Comparison of ENCODE assay signal across 8 mouse cellular contexts in the genomic region with DNA sequence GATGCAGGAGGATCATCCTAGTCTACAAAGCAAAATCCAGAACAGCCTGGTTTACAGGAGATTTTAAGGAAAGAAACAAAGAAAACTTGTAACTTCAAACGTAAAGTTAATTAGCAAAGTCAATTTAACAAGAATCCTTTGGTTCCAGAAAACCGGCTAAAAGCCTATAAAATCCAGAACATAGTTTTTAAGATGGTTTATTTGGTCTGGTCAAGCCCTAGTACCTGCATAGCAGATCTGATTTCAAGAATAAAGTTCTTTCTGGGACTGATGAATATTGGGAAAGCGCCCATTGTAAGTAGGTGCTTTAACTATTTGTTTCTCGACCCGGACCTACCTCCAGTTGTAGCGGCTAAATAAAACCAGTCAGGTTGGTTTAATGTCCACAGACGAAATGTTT. TPM values are rescaled to one million over a fixed set of nuclear protein-coding genes. Genes with fewer than 3 reads are reported as not detected.
DNase-seq lines count a peak whose midpoint lies in the region; ATAC-seq and TF ChIP-seq lines count a peak whose summit lies in the region.

No protein-coding gene starts in this region.

- H3K27ac ChIP-seq in heart, embryonic 10.5 days = 0 out of 2 replicates have a peak overlapping the region, but pooled peaks have one; percentile 75
- no peak overlapping the region for H3K27ac ChIP-seq in forebrain, embryonic 14.5 days (ENCODE audit: low read depth, low read length)
- H3K27ac ChIP-seq in liver, embryonic 15.5 days (replicated peaks) = no peak overlapping the region

- H3K9ac ChIP-seq in forebrain, embryonic 14.5 days (ENCODE audit: low read length) = peak overlapping the region; percentile 76
- H3K9ac ChIP-seq in liver, embryonic 15.5 days = no peak overlapping the region

- peaks cover 11% of the 10 kb centered on the region for H3K36me3 ChIP-seq in heart, embryonic 10.5 days
- peaks cover 16% of the 10 kb centered on the region for H3K36me3 ChIP-seq in C2C12 (ENCODE audit: control insufficient read depth, insufficient read depth)
- H3K36me3 ChIP-seq in forebrain, embryonic 14.5 days (ENCODE audit: control insufficient read depth, insufficient read depth, low read length) = peaks cover 10% of the 10 kb centered on the region
- H3K36me3 ChIP-seq in liver, embryonic 15.5 days (replicated peaks) = no peaks in the 10 kb centered on the region

- H3K4me1 ChIP-seq in heart, embryonic 10.5 days = peaks cover 5% of the 10 kb centered on the region; the same call in 1 of the 2 replicates
- H3K4me1 ChIP-seq in forebrain, embryonic 14.5 days (ENCODE audit: control insufficient read depth, insufficient read depth, low read length) = peaks cover 8% of the 10 kb centered on the region
- peaks cover 14% of the 10 kb centered on the region for H3K4me1 ChIP-seq in liver, embryonic 15.5 days (replicated peaks)

- no peak for DNase-seq in heart, embryonic 10.5 days (ENCODE audit: low spot score)
- no peak for DNase-seq in heart, postnatal 25 days (ENCODE audit: low spot score)
- no peak for DNase-seq in forebrain, embryonic 14.5 days (ENCODE audit: low spot score)
- DNase-seq in gastrocnemius, adult 8-10 months (ENCODE audit: low spot score in 2 of 2) = no peak
- no peak for DNase-seq in right cerebral cortex, adult 2 months (ENCODE audit: low spot score in 2 of 2)
- DNase-seq in right cerebral cortex, adult 18-20 months = no peak

- H3K79me3 ChIP-seq in C2C12 (ENCODE audit: low read depth) = peaks cover 9% of the 10 kb centered on the region

- 15% methylated on average over 7 of the region's 7 CpGs for WGBS in heart, embryonic 10.5 days
- 7% methylated on average over 7 of the region's 7 CpGs for WGBS in forebrain, embryonic 14.5 days
- 19% methylated on average over 7 of the region's 7 CpGs for WGBS in liver, embryonic 15.5 days (ENCODE audit: insufficient replicate concordance)

- no peaks in the 10 kb centered on the region for H3K9me3 ChIP-seq in heart, embryonic 10.5 days
- H3K9me3 ChIP-seq in forebrain, embryonic 14.5 days (replicated peaks; ENCODE audit: control insufficient read depth, low read length) = no peaks in the 10 kb centered on the region
- H3K9me3 ChIP-seq in liver, embryonic 15.5 days (replicated peaks) = no peaks in the 10 kb centered on the region

- no peak overlapping the region for H3ac ChIP-seq in C2C12 (ENCODE audit: control insufficient read depth, insufficient read length, low read depth)

- intact Hi-C loops in heart, postnatal 25 days (cut with DNase I) = no loop called here

- ATAC-seq in forebrain, embryonic 14.5 days = no peak
- no peak for ATAC-seq in liver, embryonic 15.5 days (ENCODE audit: insufficient read depth)

- peak overlapping the region; percentile 79 for H3K4me3 ChIP-seq in heart, embryonic 10.5 days
- peak overlapping the region; percentile 69 for H3K4me3 ChIP-seq in C2C12 (ENCODE audit: insufficient read depth, poor library complexity, severe bottlenecking)
- peak overlapping the region; percentile 74 for H3K4me3 ChIP-seq in forebrain, embryonic 14.5 days (ENCODE audit: low read depth, low read length)
- peak overlapping the region; percentile 66 for H3K4me3 ChIP-seq in liver, embryonic 15.5 days (replicated peaks)

- peak overlapping the region; percentile 78 for H3K4me2 ChIP-seq in forebrain, embryonic 14.5 days (ENCODE audit: low read length)
- peak overlapping the region; percentile 83 for H3K4me2 ChIP-seq in liver, embryonic 15.5 days

- no peaks in the 10 kb centered on the region for H3K27me3 ChIP-seq in heart, embryonic 10.5 days (ENCODE audit: insufficient read depth, poor library complexity, severe bottlenecking)
- H3K27me3 ChIP-seq in C2C12 (ENCODE audit: control insufficient read depth, insufficient read depth, insufficient read length) = no peaks in the 10 kb centered on the region
- H3K27me3 ChIP-seq in forebrain, embryonic 14.5 days (replicated peaks; ENCODE audit: control insufficient read depth, insufficient read depth, low read length) = no peaks in the 10 kb centered on the region
- peaks cover 21% of the 10 kb centered on the region for H3K27me3 ChIP-seq in liver, embryonic 15.5 days

- H3K79me2 ChIP-seq in C2C12 (ENCODE audit: control insufficient read depth, insufficient read depth) = peaks cover 22% of the 10 kb centered on the region

- TF ChIP-seq CTCF in C2C12 (IDR thresholded peaks at IDR 0.05; ENCODE audit: control insufficient read depth, insufficient read depth, insufficient read length) = no peak

TF ChIP-seq in C2C12, 6 proteins besides CTCF, POLR2A, EP300 and RAD21:
- TF ChIP-seq MAX (IDR thresholded peaks at IDR 0.05) (no peak), MYOG (IDR thresholded peaks at IDR 0.05; ENCODE audit: control insufficient read depth, extremely low read depth, insufficient read length) (no peak), MYOD1 (IDR thresholded peaks at IDR 0.05; ENCODE audit: control insufficient read depth, insufficient read length, low read depth) (no peak), USF1 (IDR thresholded peaks at IDR 0.05; ENCODE audit: low read depth) (no peak), FOSL1 (IDR thresholded peaks at IDR 0.05; ENCODE audit: insufficient read depth, low read length, poor library complexity, severe bottlenecking) (no peak), CEBPB (IDR thresholded peaks at IDR 0.05; ENCODE audit: low read depth) (no peak)

RNA-seq across cellular contexts. Expression of a gene that starts 0.9 kb away (rescaled TPM):
- polyA plus RNA-seq in heart, embryonic 10.5 days (2016; fragmentation: Nextera tagmentation; extraction: Ambion mirVana) = 28.8 and 29.8 TPM in 2 replicates
- 10 to 100 TPM; 11.1 to 15.4 TPM for total RNA-seq in heart, postnatal 25 days (2021)
- 8.3 TPM for polyA plus RNA-seq in C2C12 (2012; fragmentation: generic; extraction: Trizol)
- 64.2 and 77.1 TPM in 2 replicates for polyA plus RNA-seq in forebrain, embryonic 14.5 days (2014; fragmentation: Nextera tagmentation; extraction: Ambion mirVana)
- polyA plus RNA-seq in liver, embryonic 15.5 days (2015; fragmentation: Nextera tagmentation; extraction: Ambion mirVana) = 3.4 TPM in 2 replicates
- 1 to 10 TPM; 8.6 to 9.8 (median 9.0) TPM for total RNA-seq in gastrocnemius, adult 8-10 months (2022)
